Mouse (Mus musculus): Measurements from ENCODE around the gene Ppbp.
"Not testable (repeated sequence)": the region's sequence is repeated elsewhere in the genome, so short reads cannot be mapped to it uniquely, and the experiment has no call there.

The Ppbp gene

DNA sequence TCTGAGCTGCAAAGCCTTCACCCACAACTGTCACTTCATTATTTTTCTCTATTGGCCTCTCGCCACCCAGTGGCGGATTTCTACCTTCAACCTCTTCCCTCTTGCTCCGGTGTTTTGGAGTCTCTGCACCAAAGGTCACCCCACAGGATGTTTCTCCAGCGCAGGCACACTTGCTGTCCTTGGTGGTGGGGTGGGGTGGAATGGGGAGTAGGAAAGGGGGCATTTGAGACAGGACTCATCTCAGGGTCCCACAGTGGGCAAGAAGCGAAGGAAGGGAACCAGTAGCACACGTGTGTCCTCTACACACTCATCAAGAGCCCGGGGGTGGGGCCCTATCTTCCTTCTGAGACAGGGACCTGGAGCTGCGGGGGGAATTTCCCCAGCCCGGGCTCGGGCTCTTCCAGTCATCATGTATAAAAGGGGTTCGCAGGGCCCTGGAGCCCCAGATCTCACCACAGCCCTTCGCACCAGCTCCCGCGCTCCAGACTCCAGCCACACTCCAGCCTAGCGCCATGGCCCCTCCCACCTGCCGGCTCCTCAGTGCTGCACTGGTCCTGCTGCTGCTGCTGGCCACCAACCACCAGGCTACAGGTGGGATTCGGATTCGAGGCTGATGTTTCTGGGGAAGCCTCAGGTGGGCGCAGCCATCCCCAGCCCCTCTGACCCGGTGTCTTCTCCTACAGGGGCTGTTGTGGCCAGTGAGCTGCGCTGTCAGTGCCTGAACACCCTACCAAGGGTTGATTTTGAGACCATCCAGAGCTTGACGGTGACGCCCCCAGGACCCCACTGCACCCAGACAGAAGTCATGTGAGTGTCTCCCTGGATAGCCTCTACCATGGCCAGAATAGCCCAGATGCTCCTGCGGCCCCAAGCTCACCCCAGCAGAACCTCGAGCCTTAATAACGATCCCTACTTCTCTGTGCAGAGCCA lies 17.6 kb downstream of the Ppbp start, which contains the start of gene Cxcl3:
Cxcl3 (plus strand) TSS at position 445 of the 930 bp plus-strand sequence.
- DNase-seq (ENCODE audit: low read depth, low spot score): peak; percentile 31

DNA sequence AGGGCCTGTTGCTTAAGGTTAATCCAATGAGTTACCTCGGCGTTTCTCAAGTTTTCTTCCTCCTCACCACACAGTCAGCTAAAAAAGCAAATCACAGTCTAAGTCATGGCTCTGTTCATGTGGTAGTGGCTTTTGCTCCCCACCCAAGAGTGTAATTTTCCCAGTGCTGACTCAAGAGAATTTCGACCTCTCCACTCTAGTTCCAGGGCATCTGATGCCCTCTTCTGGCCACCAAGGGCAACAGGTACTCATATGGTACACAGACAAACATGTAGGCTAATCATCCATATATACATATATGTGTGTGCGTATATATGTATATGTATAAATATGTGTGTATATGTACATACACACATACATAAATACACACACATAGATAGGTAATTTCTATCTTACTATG lies 19.8 kb downstream of the Ppbp start:
- no peak for DNase-seq (ENCODE audit: low read depth, low spot score)

DNA sequence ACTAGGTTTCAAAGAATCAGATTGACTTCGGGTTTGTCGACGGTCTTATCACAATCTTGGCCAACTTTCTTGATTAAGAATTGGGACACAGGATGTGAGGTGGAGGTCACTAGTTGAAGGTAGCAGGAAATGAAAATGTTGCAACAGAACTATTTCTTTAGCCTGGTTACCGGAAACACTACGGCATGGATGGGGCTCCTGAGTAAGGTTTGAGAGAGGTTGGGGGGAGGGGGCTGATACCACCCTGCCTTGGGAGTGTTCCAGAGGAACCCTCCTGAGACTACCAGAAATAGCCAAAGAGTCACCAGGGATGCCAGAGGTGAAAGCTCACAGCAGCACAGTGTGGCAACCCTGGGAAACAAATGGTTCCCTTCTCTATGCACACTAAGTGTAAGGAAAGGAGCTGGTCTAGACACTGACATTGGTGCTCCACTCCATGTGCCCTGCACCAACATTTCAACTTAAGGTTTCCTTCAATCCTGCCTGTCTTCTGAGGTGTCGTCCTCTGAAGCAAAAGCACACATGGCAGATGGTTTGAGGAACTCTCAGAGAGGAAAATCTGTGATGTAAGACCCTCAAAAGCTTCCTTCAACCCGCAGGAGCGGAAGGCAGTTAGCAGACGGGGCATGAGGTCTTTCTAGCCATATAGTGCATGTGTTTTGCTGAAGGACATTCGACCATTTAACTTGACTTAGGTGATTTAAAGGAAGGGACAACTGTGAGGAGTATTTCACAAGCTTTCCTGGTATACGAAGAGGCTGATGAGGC lies 21.2 kb downstream of the Ppbp start:
- DNase-seq (ENCODE audit: low read depth, low spot score): no peak

GRCm38 (mm10) chr5:90790074-90790502 lies 21.8 kb downstream of the Ppbp start:
- DNase-seq (ENCODE audit: low read depth, low spot score): no peak

DNA sequence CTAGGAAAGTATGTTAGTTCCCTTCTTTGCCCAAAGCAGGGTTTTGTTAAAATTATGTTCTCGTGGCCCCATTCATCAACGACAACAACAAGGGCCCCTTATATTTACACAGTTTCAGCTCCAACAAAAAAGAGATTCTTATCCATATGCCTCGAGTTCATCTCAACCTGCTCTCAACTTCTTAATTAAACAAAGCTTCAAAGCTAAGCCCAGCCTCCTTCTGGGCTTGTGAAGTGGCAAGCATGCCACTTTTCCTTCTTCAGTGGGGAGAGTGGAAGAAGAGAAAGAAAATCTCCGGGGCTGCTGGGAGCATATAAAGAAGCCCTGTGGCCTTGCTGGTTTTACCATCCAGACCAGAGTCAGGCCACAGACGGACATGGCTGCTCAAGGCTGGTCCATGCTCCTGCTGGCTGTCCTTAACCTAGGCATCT lies 25.9 kb downstream of the Ppbp start, which contains the start of gene Cxcl15:
Cxcl15 (plus strand) TSS at position 340 of the 431 bp plus-strand sequence.
- no peak for DNase-seq (ENCODE audit: low read depth, low spot score)

DNA sequence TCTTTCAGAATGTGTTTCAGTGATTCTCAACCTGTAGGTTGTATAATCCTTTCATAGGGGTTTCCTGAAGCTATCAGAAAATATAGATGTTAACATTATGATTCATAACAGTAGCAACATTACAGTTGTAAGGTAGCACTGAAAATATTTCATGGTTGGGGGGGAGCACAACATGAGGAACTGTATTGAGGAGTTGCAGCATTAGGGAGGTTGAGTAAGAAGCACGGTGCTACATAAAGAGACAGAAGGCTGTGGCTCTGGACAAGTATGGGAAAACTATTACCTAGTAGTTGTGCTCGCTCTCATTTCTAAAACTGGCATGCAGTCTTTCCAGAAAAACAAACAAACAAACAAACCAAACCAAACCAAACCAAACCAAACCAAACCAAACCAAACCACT lies 27.1 kb downstream of the Ppbp start:
- not testable (repeated sequence) for DNase-seq (ENCODE audit: low read depth, low spot score)

- no peak for DNase-seq (ENCODE audit: low read depth, low spot score)
Measured at GRCm38 (mm10) chr5:90804574-90804973, 36.3 kb downstream of the Ppbp start.

GRCm38 (mm10) chr5:90806050-90806449 lies 37.7 kb downstream of the Ppbp start:
- DNase-seq (ENCODE audit: low read depth, low spot score): no peak

GRCm38 (mm10) chr5:90807176-90807950 lies 39.0 kb downstream of the Ppbp start:
- no peak for DNase-seq (ENCODE audit: low read depth, low spot score)
